Mouse (Mus musculus): ENCODE data around the gene Cacna1h. TPM values are rescaled to one million over a fixed set of nuclear protein-coding genes. Genes with fewer than 3 reads are reported as not detected.

The Cacna1h gene
- total RNA-seq, 2 experiments from 2014 or later, result 0.81 to 1.1 TPM

GRCm38 (mm10) chr17:25332321-25332720 lies 101.3 kb downstream of the Cacna1h start:
- no peak for DNase-seq (ENCODE audit: low spot score)

Other genes with a start within 250 kb of the Cacna1h start
- 10 to 100 TPM; 12.7 to 14.5 TPM for gene BC003965, start 249.2 kb downstream of the Cacna1h start, total RNA-seq (2021)
- 1 to 10 TPM; 5.3 to 5.8 TPM for gene Unkl, start 245.4 kb downstream of the Cacna1h start, total RNA-seq (2021)
- 10 to 100 TPM; 14.1 to 15.6 TPM for gene Gnptg, start 193.7 kb downstream of the Cacna1h start, total RNA-seq (2021)
- 10 to 100 TPM; 16.7 to 18.3 TPM for gene Tsr3, start 193.6 kb downstream of the Cacna1h start, total RNA-seq (2021)
- gene Baiap3, start 177.4 kb downstream of the Cacna1h start, total RNA-seq (2021), result under 1 TPM; 0.14 to 0.21 TPM
- 10 to 100 TPM; 57.0 to 61.5 TPM for gene Ube2i, start 159.2 kb downstream of the Cacna1h start, total RNA-seq (2021)
- under 1 TPM; 0.55 to 0.66 TPM for gene Prss34, start 135.4 kb downstream of the Cacna1h start, total RNA-seq (2021)
- not detected for gene Prss28, start 125.1 kb downstream of the Cacna1h start, total RNA-seq (2021)
- not detected for gene Prss29, start 115.1 kb downstream of the Cacna1h start, total RNA-seq (2021)
- gene Tpsab1, start 88.2 kb downstream of the Cacna1h start, total RNA-seq (2021), result 1 to 10 TPM; 2.0 to 3.4 TPM
- gene Tpsb2, start 67.5 kb downstream of the Cacna1h start, total RNA-seq (2021), result 1 to 10 TPM; 4.7 to 5.8 TPM
- gene Tpsg1, start 64.5 kb downstream of the Cacna1h start, total RNA-seq (2021), result under 1 TPM; 0.30 to 0.31 TPM
- gene Tekt4, start 20.8 kb upstream of the Cacna1h start, total RNA-seq (2021), result not detected
- gene Sstr5, start 63.5 kb upstream of the Cacna1h start, total RNA-seq (2021), result not detected
- gene Sox8, start 136.9 kb upstream of the Cacna1h start, total RNA-seq (2021), result under 1 TPM; 0.37 to 0.59 TPM
- 10 to 100 TPM; 11.3 to 12.6 TPM for gene Lmf1, start 145.3 kb upstream of the Cacna1h start, total RNA-seq (2021)

All from gastrocnemius, adult 18-20 months (tissue).